Mouse (Mus musculus) MEL (cell line): Measurements from ENCODE around the gene Srgap1. TPM values are rescaled to one million over a fixed set of nuclear protein-coding genes. Genes with fewer than 3 reads are reported as not detected.

Source experiments
- DNase-seq: peaks from one replicate; pipeline ENCODE4 v3.0.0; 2011; ENCODE audit warnings: low read depth, low spot score
- H3K27ac ChIP-seq: 2 replicates; pipeline ENCODE4 v1.5.1; 2012; ENCODE audit warnings: low read depth, mild to moderate bottlenecking, control low read depth, low read length, moderate library complexity; ENCODE audit not compliant: control insufficient read depth
- H3K27me3 ChIP-seq, 2 experiments: fragments of 150-350 bp in 1 of 2; sonication (generic) in 1 of 2; 2 replicates each; pipeline ENCODE4 v1.6.1; 2012; ENCODE audit warnings: low read length in 2 of 2, mild to moderate bottlenecking in 2 of 2, improper control_type of control experiment in 1 of 2, moderate library complexity in 1 of 2; ENCODE audit not compliant: insufficient read depth in 2 of 2, control insufficient read depth in 1 of 2
- H3K36me3 ChIP-seq, 2 experiments: 2 replicates each; pipeline ENCODE4 v1.6.1; 2012 to 2014; ENCODE audit warnings: low read length in 2 of 2, improper control_type of control experiment in 1 of 2, inconsistent platforms in 1 of 2, mild to moderate bottlenecking in 1 of 2; ENCODE audit not compliant: insufficient read depth in 2 of 2, control insufficient read depth in 1 of 2
- H3K4me1 ChIP-seq, 2 experiments: fragments of 150-350 bp in 1 of 2; sonication (generic) in 1 of 2; 2 replicates each; pipeline ENCODE4 v1.6.1; 2012; ENCODE audit warnings: low read length in 2 of 2, improper control_type of control experiment in 1 of 2, mild to moderate bottlenecking in 1 of 2; ENCODE audit not compliant: insufficient read depth in 2 of 2, control insufficient read depth in 1 of 2
- H3K4me3 ChIP-seq, 2 experiments: fragments of 150-350 bp in 1 of 2; sonication (generic) in 1 of 2; 2 replicates each; pipeline ENCODE4 v1.5.1; 2012; ENCODE audit warnings: low read depth in 2 of 2, low read length in 2 of 2, mild to moderate bottlenecking in 2 of 2, moderate library complexity in 2 of 2, control low read depth in 1 of 2, improper control_type of control experiment in 1 of 2; ENCODE audit not compliant: control insufficient read depth in 1 of 2, insufficient read depth in 1 of 2
- H3K79me2 ChIP-seq: 2 replicates; pipeline ENCODE4 v1.6.1; 2012; ENCODE audit warnings: mild to moderate bottlenecking, low read length, moderate library complexity; ENCODE audit not compliant: control insufficient read depth, poor library complexity, insufficient read depth
- H3K9ac ChIP-seq: 2 replicates; pipeline ENCODE4 v1.6.1; 2012; ENCODE audit warnings: low read depth, mild to moderate bottlenecking, control low read depth, low read length, moderate library complexity; ENCODE audit not compliant: control insufficient read depth, poor library complexity, severe bottlenecking
- H3K9me3 ChIP-seq: fragments of 150-350 bp; sonication (generic); replicated peaks from 2 replicates; pipeline ENCODE4 v1.6.1; 2012; ENCODE audit warnings: mild to moderate bottlenecking, low read length, improper control_type of control experiment, moderate library complexity; ENCODE audit not compliant: insufficient read depth
- CHD1 ChIP-seq: IDR thresholded peaks from 2 replicates; pipeline ENCODE4 v1.6.1; 2012; ENCODE audit warnings: low read depth, mild to moderate bottlenecking, inconsistent platforms, low read length, improper control_type of control experiment
- CHD2 ChIP-seq: IDR thresholded peaks from 2 replicates; pipeline ENCODE4 v1.6.1; 2011; ENCODE audit warnings: low read length, improper control_type of control experiment
- CTCF ChIP-seq, 3 experiments: IDR thresholded peaks in 2 of 3; conservative IDR thresholded peaks in 1 of 3; 2 replicates each; pipeline ENCODE4 v1.5.1; 2011 to 2012; ENCODE audit warnings: low read length in 3 of 3, low read depth in 2 of 3, mild to moderate bottlenecking in 2 of 3, improper control_type of control experiment in 1 of 3, inconsistent platforms in 1 of 3, mixed read lengths in 1 of 3, moderate library complexity in 1 of 3; ENCODE audit not compliant: control insufficient read depth in 1 of 3, insufficient read depth in 1 of 3, poor library complexity in 1 of 3, severe bottlenecking in 1 of 3
- E2F4 ChIP-seq: IDR thresholded peaks from 2 replicates; pipeline ENCODE4 v1.6.1; 2011; ENCODE audit warnings: low read depth, low read length, improper control_type of control experiment, borderline replicate concordance
- ELF1 ChIP-seq: IDR thresholded peaks from 2 replicates; pipeline ENCODE4 v1.6.1; 2014; ENCODE audit warnings: low read depth, mild to moderate bottlenecking, inconsistent platforms, low read length, improper control_type of control experiment, moderate library complexity
- EP300 ChIP-seq, 2 experiments: IDR thresholded peaks; 2 replicates each; pipeline ENCODE4 v1.6.1; 2011; ENCODE audit warnings: improper control_type of control experiment in 2 of 2, low read length in 2 of 2, low read depth in 1 of 2, mild to moderate bottlenecking in 1 of 2
- GABPA ChIP-seq: IDR thresholded peaks from 2 replicates; pipeline ENCODE4 v1.6.1; 2012; ENCODE audit warnings: low read depth, mild to moderate bottlenecking, inconsistent platforms, low read length, improper control_type of control experiment, moderate library complexity
- GATA1 ChIP-seq: IDR thresholded peaks from 2 replicates; pipeline ENCODE4 v1.6.1; 2011; ENCODE audit warnings: low read depth, low read length, improper control_type of control experiment
- KAT2A ChIP-seq: conservative IDR thresholded peaks from 2 replicates; pipeline ENCODE4 v1.6.1; 2012; ENCODE audit warnings: low read depth, low read length, improper control_type of control experiment, inconsistent platforms
- MAX ChIP-seq: IDR thresholded peaks from 2 replicates; pipeline ENCODE4 v1.6.1; 2011; ENCODE audit warnings: low read length, improper control_type of control experiment
- MAZ ChIP-seq: IDR thresholded peaks from 2 replicates; pipeline ENCODE4 v1.6.1; 2012; ENCODE audit warnings: low read depth, mild to moderate bottlenecking, inconsistent platforms, low read length, improper control_type of control experiment
- MEF2A ChIP-seq: IDR thresholded peaks from 2 replicates; pipeline ENCODE4 v1.6.1; 2014; ENCODE audit warnings: low read depth, mild to moderate bottlenecking, inconsistent platforms, low read length, improper control_type of control experiment; ENCODE audit not compliant: poor library complexity, insufficient replicate concordance, severe bottlenecking; ENCODE audit errors: extremely low read depth
- MYC ChIP-seq: IDR thresholded peaks from 2 replicates; pipeline ENCODE4 v1.6.1; 2011; ENCODE audit warnings: low read depth, mild to moderate bottlenecking, low read length, improper control_type of control experiment, moderate library complexity
- NRF1 ChIP-seq: IDR thresholded peaks from 2 replicates; pipeline ENCODE4 v1.6.1; 2014; ENCODE audit warnings: low read depth, mild to moderate bottlenecking, inconsistent platforms, low read length, improper control_type of control experiment, moderate library complexity; ENCODE audit not compliant: poor library complexity, insufficient read depth, severe bottlenecking
- POLR2AphosphoS2 ChIP-seq: IDR thresholded peaks from 2 replicates; pipeline ENCODE4 v1.6.1; 2011; ENCODE audit warnings: low read length, improper control_type of control experiment
- POLR2AphosphoS5 ChIP-seq: IDR thresholded peaks from 2 replicates; pipeline ENCODE4 v1.6.1; 2012; ENCODE audit warnings: low read depth, borderline replicate concordance, mild to moderate bottlenecking, inconsistent platforms, low read length, moderate library complexity, mixed read lengths
- SIN3A ChIP-seq: IDR thresholded peaks from 2 replicates; pipeline ENCODE4 v1.6.1; 2012; ENCODE audit warnings: low read length, improper control_type of control experiment, inconsistent platforms
- SMC3 ChIP-seq: IDR thresholded peaks from 2 replicates; pipeline ENCODE4 v1.6.1; 2011; ENCODE audit warnings: low read depth, low read length, improper control_type of control experiment
- TAL1 ChIP-seq: IDR thresholded peaks from 2 replicates; pipeline ENCODE4 v1.6.1; 2012; ENCODE audit warnings: mild to moderate bottlenecking, inconsistent platforms, low read length, moderate library complexity, mixed read lengths
- TCF12 ChIP-seq: IDR thresholded peaks from 2 replicates; pipeline ENCODE4 v1.6.1; 2014; ENCODE audit warnings: low read depth, mild to moderate bottlenecking, inconsistent platforms, low read length, improper control_type of control experiment, moderate library complexity
- USF1 ChIP-seq: IDR thresholded peaks from 2 replicates; pipeline ENCODE4 v1.6.1; 2014; ENCODE audit warnings: low read depth, mild to moderate bottlenecking, inconsistent platforms, low read length, improper control_type of control experiment, moderate library complexity
- ZC3H11A ChIP-seq: IDR thresholded peaks from 2 replicates; pipeline ENCODE4 v1.6.1; 2012; ENCODE audit warnings: low read depth, mild to moderate bottlenecking, inconsistent platforms, low read length, improper control_type of control experiment
- polyA plus RNA-seq, 2 experiments: library from polyadenylated mRNA; stranded (reverse) in 1 of 2; unstranded in 1 of 2; fragments of >175 nt in 1 of 2; fragments of >200 nt in 1 of 2; gene quantifications; 2 replicates each; pipeline versions ENCODE4 v1.2.1 to v1.2.4; 2012; ENCODE audit warnings: low replicate concordance in 2 of 2, low read depth in 1 of 2; ENCODE audit not compliant: insufficient read length in 2 of 2, insufficient read depth in 1 of 2, missing spikeins in 1 of 2
- total RNA-seq: library from RNA; depleted of rRNA; stranded (reverse); fragments of 300-350 nt; gene quantifications from 2 replicates; pipeline ENCODE4 v1.2.3, GENCODE M21; 2012

Gene Srgap1
- total and polyA plus RNA-seq, 3 experiments, result not detected

GRCm38 (mm10) chr10:121902651-121903050 lies 144.5 kb downstream of the Srgap1 start:
- no peak for DNase-seq
- no peak overlapping the region for H3K27ac ChIP-seq
- no peak overlapping the region for H3K4me3 ChIP-seq
- no peaks in the 10 kb centered on the region for H3K36me3 ChIP-seq
- TF ChIP-seq POLR2AphosphoS2 (no peak), E2F4 (no peak), SIN3A (no peak), MYC (no peak), SMC3 (no peak), EP300 (IDR thresholded peaks at IDR 0.05; ENCODE audit: low read depth in 1 of 2, low read length in 2 of 2) (no peak), CHD1 (no peak), MEF2A (no peak), MAZ (no peak), MAX (no peak), GABPA (no peak), KAT2A (no peak), CTCF (IDR thresholded peaks at IDR 0.05 in 2 of 3, conservative IDR thresholded peaks at IDR 0.05 in 1 of 3; ENCODE audit: control insufficient read depth in 1 of 3, insufficient read depth in 1 of 3, low read depth in 2 of 3, low read length in 3 of 3, poor library complexity in 1 of 3, severe bottlenecking in 1 of 3) (no peak), USF1 (no peak), ZC3H11A (no peak), NRF1 (no peak), CHD2 (no peak), TAL1 (no peak)
- no peaks in the 10 kb centered on the region for H3K4me1 ChIP-seq
- H3K9me3 ChIP-seq, result no peaks in the 10 kb centered on the region
- no peaks in the 10 kb centered on the region for H3K79me2 ChIP-seq
- no peaks in the 10 kb centered on the region for H3K27me3 ChIP-seq
- H3K9ac ChIP-seq, result no peak overlapping the region

- no peaks in the 10 kb centered on the region for H3K4me1 ChIP-seq
- H3K27ac ChIP-seq, result no peak overlapping the region
- H3K9ac ChIP-seq, result no peak overlapping the region
- H3K27me3 ChIP-seq, result no peaks in the 10 kb centered on the region
- no peaks in the 10 kb centered on the region for H3K9me3 ChIP-seq
- no peak for TF ChIP-seq GABPA
- no peak for TF ChIP-seq ELF1
- TF ChIP-seq TCF12, result no peak
- no peak for TF ChIP-seq GATA1
- no peak for TF ChIP-seq POLR2AphosphoS5
- no peak for TF ChIP-seq CHD1
- H3K4me3 ChIP-seq, result no peak overlapping the region
- H3K79me2 ChIP-seq, result no peaks in the 10 kb centered on the region
- no peaks in the 10 kb centered on the region for H3K36me3 ChIP-seq
- DNase-seq, result no peak
Measured at GRCm38 (mm10) chr10:121900772-121901171, 146.3 kb downstream of the Srgap1 start.
